Mouse (Mus musculus) spleen, postnatal 14 days (tissue): ENCODE results near the gene Fgfbp3.
"Not testable (repeated sequence)": the region's sequence is repeated elsewhere in the genome, so short reads cannot be mapped to it uniquely, and the experiment has no call there.

Experiments
- DNase-seq, 2 experiments: peaks; one replicate each; pipeline ENCODE4 v3.0.0; 2021 to 2022; ENCODE audit warnings: low spot score in 2 of 2

Fgfbp3 gene

DNA sequence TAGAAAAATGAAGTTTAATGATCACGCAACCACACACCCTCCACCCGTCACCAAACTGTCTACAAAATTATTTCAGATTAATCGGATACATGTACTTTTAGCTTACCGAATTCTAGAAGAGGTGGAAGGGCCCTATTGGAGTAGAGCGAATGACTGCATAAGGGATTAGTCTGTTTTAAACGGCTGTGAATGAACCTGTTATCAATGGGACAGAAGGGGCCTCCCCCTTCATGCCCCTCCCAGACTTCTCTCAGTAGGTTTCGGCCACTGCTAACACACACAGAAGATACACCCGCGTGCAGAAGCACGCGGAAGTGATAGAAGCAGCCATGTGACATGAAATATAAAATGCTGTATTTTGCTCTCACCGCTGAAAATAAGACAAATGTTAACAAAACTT is at the start of gene Fgfbp3:
Fgfbp3 (minus strand) TSS at position 150 of the 400 bp plus-strand sequence.
- no peak for DNase-seq

DNA sequence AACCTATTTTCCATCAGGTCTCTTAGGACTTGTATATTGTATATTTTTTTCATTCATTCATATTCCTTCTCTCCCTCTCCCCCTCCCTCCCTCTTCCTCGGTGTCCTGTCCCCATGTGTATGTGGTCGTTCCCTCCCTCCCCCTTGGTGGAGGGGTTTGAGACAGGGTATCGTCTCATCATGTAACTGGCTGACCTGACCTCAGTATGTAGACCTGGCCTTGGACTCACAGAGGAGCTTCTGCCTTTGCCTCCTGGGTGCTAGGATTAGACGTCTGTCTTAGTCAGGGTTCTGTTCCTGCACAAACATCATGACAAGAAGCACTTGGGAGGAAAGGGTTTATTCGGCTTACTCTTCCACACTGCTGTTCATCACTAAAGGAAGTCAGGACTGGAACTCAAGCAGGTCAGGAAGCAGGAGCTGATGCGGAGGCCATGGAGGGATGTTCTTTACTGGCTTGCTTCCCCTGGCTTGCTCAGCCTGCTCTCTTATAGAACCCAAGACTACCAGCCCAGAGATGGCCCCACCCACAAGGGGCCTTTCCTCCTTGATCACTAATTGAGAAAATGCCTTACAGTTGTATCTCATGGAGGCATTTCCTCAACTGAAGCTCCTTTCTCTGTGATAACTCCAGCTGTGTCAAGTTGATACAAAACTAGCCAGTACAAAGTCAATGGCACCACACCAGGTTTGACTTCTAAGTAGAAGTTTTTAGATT is 43.3 kb upstream of the Fgfbp3 start:
- DNase-seq = not testable (repeated sequence)

DNA sequence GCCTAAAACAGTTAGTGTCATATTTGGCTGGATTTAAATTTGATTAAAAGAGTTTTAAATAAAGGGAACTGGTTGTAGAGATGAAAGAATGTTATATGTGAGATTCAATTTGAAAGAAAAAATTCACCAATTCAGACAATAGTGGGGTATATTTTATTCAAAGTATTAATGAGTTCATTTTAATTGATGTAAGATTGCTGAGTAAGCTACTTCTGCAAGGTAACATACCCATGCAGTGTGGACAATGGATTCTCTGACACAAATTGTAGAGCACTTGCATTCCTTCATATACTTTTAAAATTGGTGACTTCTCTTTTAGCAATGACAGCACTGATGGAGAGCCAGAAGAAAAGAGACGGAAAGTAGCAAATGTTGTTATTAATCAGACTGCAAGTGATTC is 41.9 kb upstream of the Fgfbp3 start:
- no peak for DNase-seq

DNA sequence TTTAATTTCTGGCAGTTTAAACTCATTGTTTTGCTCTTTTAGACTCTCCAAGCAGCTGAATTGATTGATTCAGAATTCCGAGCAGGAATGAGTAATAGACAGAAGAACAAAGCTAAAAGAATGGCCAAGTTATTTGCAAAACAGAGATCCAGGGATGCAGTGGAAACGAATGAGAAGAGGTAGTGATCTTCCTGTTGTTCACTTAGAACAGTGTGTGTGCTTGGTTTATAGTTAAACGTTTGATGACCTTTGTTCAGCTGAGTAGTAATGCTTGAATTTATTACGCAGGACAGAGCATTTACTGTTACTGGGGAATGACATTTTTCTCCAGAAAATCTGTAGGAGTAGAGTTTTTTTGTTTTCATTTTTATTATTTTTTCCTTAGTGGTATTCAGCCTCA is 38.9 kb upstream of the Fgfbp3 start:
- no peak for DNase-seq

DNA sequence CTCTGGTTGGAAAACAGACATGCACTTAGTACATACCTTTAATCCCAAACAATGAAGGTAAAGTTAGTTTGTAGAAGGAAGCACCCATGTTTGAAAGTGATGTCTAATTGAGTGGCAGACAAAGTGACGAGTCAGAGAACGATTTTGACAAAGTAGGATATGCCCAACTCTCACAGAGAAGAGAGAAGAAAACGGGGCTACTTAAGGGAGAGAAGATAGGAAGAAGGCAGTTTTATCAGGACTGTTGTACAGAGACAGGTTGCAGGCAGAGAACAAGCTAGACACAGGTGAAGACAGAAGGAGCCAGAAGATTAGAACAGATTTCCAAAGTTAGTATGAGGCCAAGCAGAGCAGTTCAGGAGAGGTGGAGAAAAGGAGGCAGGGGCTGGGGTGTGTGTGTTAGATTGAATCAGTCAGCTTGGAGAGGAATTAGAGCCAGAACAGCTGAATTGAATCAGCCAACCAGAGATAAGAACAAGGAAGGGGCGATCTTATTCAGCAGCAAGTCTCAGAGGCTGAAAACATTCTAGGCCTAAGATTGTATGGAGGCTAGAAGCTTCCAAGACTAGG is 34.3 kb upstream of the Fgfbp3 start:
- DNase-seq = no peak

DNA sequence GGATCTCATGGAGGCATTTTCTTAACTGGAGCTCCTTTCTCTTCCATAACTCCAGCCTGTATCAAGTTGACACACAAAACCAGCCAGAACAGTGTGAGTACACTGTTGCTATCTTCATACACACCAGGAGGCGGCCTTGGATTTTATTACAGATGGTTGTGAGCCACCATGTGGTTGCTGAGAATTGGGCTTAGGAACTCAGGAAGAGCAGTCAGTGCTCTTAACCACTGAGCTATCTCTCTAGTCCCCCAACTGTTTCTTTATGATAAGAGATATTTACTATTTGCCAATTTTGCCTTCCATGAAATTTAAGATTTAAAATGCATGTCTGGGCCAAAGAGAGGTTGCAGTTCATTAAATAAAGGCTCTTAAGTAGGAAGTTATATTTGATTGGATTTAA is 20.6 kb upstream of the Fgfbp3 start:
- no peak for DNase-seq

DNA sequence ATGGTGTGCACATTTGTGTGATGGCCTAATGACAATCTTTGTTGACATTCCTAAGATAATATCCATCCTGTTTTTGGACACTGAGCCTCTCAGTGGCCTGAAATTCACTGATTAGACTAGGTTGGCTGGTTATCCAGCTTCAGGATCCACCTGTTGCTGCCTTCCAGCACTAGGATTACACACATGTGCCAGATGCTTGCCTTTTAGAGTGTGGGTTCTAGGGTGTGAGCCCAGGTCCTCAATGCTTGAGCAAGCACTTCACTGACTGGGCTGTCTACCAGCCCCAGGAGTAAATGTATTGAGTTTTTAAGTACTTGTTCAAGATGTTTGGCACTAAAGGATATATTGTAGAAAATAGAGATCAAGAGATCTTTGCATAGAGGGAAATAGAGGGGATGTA is 18.6 kb upstream of the Fgfbp3 start:
- DNase-seq = no peak

DNA sequence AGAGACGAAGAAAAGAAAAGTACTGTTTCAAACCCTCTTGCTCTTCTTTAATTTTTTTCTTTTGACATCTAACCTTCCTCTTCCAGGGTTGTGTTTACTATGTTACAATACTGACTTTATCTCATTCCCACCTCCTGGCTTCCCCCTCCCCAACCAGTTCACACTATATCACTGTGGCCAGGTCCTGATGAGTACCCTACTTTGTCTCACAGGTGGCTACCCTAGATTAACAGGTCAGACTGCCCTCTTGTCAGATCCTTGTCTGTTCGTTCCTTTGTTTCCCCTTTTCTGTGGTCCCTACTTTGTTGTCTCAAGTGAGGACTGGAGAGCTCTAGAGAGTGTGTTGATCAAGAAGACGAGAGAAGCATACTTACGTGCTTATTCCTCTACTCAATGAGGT is 16.9 kb upstream of the Fgfbp3 start:
- DNase-seq = no peak

DNA sequence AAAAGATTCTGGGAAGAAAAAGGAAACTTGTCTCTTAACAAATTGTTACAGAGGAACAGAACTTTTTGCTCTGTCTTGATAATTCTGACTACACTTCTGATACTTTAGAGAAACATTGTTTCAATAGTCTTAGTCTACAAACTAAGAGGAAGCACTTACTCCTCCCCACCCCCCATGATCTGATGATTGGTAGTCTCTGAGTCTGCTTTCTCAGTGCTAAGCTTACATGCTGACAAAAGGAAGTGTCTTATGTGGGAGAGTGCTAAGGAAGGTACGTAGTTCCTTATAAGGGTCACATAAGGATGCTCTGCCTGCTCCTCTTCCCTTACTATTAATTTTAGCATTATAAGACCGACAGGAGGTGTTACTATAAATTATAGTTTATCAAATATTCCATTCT is 13.2 kb upstream of the Fgfbp3 start:
- no peak for DNase-seq

DNA sequence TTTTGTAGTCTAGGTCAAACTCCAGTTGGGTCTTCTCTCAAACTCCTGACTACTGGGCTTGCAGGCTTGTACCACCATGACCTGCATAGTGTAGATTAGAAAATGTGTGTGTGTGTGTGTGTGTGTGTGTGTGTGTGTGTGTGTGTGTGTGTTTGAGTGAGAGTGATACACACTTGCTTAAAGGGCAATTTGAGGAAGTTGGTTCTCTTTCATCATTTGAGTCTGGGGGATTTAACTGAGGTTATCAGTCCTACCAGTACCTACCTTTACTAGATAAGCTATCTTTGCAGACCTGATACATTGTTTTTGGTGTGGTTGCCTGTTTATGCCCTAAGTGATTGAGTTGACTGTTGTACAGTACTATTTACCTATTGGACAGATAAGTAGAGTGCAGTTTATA is 12.7 kb upstream of the Fgfbp3 start:
- no peak for DNase-seq

DNA sequence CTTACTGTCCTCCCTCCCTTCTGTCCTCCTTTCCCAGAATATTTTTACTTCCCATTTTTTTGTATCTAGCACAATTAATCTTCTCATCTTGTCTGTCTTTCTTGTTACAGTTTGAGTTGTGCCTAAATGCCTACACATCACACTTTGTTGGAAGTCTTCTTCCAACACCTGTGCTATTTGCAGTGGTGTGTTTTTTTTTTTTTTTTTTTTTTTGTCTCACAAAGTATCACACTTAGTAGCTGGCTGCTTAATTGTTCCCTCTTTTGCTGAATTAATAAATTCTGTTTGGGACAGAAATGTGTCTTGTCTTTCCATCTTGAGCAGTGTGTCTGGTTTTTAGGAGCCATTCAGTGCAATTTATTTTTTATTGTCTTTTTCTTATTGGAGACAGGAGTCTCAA is 10.4 kb upstream of the Fgfbp3 start:
- DNase-seq = no peak

DNA sequence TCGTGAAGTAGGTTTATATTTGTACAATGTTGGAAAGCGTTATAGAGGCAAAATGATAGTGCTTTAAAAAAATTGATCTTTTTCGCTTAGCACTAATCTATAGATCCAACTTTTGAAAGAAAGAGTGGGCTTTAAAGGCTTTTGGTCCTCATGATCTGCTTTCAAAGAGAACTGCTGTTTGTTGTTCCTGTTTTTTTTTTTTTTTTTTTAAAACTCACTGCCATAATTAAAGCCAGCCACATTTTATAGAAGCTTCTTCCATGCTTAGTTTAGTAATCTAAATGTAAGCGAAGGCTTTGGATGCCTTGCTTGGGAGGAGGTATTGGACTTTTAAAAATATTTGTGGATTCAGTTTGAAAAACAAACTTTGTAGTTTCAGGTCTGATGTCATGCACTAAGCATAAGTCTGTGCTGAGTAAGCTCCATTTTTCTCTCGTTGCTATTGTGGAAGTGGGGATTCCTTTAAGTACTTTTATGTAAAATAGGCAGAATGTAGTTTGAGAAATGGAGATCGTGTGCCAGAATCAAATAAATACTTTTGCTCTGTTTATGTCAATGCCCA is 8.5 kb upstream of the Fgfbp3 start:
- DNase-seq = no peak

DNA sequence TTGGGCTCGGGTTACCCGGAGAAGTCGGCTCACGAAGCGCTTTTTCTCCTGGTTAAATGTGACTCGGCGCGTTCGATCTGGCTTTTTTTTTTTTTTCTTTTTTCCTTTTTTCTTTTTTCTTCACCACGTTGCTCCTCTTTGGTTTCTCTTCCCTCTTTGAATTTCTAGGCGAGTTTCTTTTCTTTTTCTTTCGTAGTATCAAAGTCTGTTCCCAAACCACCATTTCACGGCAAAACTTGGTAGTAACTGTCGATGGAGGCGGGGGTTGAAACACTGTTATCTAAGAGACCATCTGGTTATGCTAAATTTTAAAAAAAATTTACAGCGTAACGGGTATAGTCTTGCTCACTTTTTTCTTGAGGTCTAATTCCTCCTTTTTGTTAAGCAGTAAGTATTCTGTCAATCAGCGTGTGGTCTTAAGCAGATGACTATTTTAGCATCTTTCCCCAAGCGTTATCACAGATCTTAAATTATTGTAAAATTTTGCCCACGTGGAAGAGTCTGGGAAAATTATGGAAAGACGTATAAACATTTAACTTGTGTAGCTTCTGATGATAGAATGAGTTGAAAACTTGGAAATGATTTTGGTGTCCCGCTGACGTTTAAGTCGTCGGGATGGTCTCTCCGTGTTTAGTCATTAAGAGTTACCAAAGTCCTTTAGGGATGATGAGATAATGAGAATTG is 7.3 kb upstream of the Fgfbp3 start:
- DNase-seq = no peak

DNA sequence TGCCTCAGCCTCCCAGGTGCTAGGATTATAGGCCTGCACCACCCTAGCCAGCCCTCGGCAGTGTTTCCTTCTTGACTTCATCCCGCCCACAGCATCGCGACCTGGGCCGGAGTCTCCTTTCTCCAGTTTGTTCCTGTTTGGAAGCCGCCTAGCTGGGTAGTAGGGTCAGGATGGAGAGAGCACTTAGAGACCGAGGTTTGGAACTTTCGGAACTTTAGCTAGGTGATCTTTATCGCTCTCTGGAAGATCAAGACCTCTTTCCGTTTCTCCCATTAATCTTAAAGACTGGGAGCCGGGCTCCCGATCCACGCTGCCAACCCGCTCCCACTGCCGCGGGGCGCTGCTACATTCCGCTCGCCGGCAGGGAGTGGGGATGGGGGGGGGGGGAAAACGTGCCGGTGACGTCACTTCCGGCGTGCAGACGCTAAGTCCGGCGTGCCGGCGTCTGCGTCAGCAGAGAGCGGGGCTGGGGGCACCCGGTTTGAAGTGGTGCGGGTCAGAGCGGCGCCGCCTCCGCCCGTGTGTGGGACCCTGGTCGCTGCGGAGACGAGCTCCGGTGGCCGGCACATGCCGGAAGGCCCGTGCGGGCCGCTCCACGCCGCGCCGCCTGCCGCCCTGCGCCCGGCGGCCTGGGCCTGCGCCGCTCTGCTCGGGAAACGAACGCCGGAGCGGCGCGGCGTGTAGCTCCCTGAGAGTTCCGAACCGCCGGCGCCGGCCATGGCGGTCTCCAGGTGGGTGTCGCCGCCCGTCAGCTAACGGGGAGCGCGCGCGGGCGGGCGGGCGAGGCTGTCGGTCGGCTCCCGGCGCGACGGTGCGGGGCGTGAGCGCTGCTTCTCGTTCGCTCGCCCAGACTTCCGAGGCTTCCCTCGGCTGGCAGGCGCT is 6.5 kb upstream of the Fgfbp3 start, which contains the start of gene Btaf1:
Btaf1 (plus strand) TSS at position 409 of the 882 bp plus-strand sequence.
- peak; percentile 70 to 75 for DNase-seq

DNA sequence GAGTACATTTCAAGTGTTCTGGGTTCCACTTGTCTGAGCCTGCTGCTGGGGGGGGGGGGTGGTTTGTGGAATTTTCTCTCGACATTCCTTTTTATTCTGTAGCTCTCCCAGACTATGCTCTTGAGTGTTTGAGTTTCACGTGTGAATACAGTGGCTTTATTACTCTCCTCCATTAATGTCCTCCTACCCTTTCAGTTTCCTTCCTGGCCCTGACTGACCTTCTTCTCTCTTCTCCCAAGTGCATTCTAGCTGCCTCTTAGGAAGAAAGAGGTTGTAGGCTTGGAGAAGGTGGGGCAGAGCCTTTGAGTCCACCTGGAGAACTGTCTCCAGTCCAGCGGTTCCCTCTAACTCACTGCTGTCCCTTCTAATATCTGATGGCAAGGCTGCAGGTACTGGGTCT is 3.5 kb upstream of the Fgfbp3 start:
- DNase-seq = no peak

DNA sequence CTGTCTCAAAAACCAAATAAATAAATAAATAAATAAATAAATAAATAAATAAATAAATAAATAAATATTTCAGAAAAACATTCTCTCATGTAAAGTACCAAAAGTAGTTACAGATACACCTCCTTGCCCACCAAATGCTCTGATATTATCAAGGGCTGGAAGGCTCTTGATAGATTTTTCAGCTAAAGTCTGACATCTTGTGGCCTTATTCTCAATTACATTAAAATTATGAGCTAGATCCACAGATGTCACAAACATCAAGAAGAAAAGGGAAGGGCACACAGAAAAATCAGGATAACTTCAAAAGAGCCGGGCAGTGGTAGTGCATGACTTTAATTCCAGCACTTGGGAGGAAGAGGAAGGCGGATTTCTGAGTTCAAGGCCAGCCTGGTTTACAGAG is 2.6 kb upstream of the Fgfbp3 start:
- DNase-seq = no peak

DNA sequence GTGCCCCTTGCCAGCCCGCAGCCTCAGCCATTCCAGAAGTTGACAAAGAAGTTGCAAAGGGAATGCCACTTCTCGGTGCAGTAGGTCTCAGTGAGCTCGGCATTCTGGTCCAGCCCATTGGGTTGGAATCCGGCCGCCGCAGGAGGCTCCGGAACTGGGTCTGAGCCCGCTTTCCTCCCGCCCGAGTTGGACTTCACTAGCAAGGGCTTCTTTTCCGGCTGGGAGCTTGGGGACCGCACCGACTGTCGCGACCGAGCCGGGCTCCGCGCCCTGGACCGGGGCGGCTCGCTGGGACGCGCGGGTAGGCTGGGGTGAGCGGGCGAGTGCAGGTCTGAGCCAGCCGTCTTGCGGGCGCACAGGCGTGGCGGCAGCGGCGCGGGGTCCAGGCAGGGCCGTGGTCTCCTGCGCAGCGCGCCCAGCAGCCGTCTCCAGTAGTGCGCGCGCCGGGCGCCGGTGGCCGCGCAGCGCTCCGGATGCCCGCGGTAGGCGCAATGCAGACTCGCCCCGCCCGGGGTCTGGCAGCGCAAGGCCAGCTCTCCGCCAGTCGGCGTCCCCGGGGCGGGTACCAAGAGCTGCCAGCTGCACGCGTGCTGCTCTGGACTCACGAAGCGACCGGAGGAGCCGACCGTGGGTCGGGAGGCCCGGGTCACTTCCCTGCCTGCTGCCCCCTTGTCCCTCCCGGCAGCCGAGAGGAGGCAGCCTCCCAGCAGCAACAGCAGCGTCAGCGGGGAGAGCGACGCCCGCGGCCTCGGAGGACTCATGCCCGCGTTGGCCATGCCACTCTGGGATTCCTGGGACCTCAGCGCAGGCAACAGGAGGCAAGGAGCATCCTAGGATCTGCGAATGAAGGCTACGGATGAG is 744 bp downstream of the Fgfbp3 start:
- DNase-seq = peak; percentile 47 to 58

DNA sequence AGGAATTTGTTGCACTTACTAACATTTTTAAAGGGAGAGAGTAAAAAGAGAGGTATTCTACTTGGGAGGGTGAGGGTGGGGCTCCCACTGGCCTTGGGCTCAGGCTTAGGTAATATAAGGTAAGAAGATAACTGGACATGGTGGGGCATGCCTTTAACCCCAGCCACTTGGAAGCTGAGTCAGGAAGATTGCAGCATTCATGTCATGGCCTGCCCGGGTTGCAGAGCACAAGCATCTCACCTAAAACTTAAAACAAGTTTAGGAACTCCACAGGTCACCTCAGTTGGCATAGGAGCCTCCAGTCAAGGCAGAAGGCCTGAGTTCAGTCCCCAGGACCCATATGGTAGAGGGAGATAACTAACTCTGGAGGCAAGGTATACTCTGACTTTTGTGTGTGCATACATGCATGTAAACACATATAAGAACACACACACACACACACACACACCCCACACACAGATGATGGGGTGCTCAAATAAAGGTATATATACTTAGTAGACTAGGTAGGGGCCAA is 2.5 kb downstream of the Fgfbp3 start:
- no peak for DNase-seq

DNA sequence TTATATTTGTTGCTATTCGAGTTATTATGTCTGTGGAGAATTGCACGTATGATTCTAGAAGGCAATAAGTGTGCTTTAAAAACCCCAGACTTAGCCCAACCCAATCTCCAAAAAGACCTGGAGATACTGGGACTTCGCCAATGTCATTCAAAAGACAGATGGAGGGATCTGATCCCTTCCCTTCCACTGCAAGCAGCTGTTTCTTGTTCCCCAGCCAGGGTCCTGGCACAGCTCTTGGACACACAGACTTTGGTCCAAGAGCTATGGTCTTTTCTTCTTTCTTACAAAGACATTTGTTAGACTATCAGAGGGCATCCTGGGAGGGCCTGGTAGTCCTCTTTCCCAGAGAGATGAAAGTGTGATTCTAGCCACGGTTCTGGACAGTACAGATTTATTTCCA is 3.2 kb downstream of the Fgfbp3 start:
- DNase-seq = no peak

DNA sequence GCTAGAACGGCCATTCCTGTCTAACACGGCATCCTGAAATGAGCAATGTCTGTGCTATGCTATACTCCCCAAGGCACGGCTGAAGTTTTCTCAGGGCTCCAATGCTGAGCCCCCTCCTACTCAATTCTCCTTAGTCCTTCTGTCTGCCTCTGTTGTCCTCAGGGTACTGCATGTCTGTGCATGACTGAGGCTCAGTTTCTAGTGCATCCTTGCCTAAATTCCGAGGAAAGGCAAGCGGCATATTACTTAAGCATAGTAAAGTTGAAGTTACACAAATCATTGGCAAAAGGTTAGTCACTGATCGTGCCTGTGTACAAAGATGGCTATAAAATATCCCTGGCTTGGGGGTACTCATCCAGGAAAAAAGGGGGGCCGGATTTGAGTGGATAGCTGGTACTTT is 6.4 kb downstream of the Fgfbp3 start:
- DNase-seq = no peak
